Mouse (Mus musculus) heart, embryonic 10.5 days (tissue): ENCODE results near the gene Crybb2. TPM values are rescaled to one million over a fixed set of nuclear protein-coding genes. Genes with fewer than 3 reads are reported as not detected.

Source experiments
- DNase-seq: peaks from one replicate; pipeline ENCODE4 v3.0.0-alpha.2; 2017; ENCODE audit warnings: low spot score
- H3K27ac ChIP-seq: fragments of 300-500 bp; sonication (generic); 2 replicates; pipeline ENCODE4 v1.5.1; 2016; ENCODE audit warnings: mild to moderate bottlenecking
- H3K27me3 ChIP-seq: fragments of 300-500 bp; sonication (generic); 2 replicates; pipeline ENCODE4 v1.6.1; 2016; ENCODE audit warnings: mild to moderate bottlenecking; ENCODE audit not compliant: poor library complexity, insufficient read depth, severe bottlenecking
- H3K36me3 ChIP-seq: fragments of 300-500 bp; sonication (generic); 2 replicates; pipeline ENCODE4 v1.6.1; 2016; ENCODE audit warnings: mild to moderate bottlenecking, moderate library complexity
- H3K4me1 ChIP-seq: fragments of 300-500 bp; sonication (generic); 2 replicates; pipeline ENCODE4 v1.6.1; 2016; ENCODE audit warnings: mild to moderate bottlenecking
- H3K4me3 ChIP-seq: fragments of 300-500 bp; sonication (generic); 2 replicates; pipeline ENCODE4 v1.5.1; 2016; ENCODE audit warnings: mild to moderate bottlenecking, moderate library complexity
- H3K9me3 ChIP-seq: fragments of 300-500 bp; sonication (generic); 2 replicates; pipeline ENCODE4 v1.6.1; 2016; ENCODE audit warnings: mild to moderate bottlenecking, moderate library complexity
- WGBS: fragments of 180-500 bp; shearing (Covaris S2); methylation state at CpG from one replicate; pipeline ENCODE4 v1.1.7; 2016; 5-methylcytosine and 5-hydroxymethylcytosine counted together
- polyA plus RNA-seq: library from polyadenylated mRNA; unstranded; fragments of >200 nt; fragmentation: Nextera tagmentation; extraction: Ambion mirVana; gene quantifications from 2 replicates; pipeline ENCODE4 v1.2.1, GENCODE M21; 2016

Crybb2 gene
- polyA plus RNA-seq, 1 experiment from 2014 or later, result not detected

- Histone ChIP-seq H3K4me1 (peaks cover 26% of the 10 kb centered on the region), H3K4me3 (no peak overlapping the region), H3K36me3 (no peaks in the 10 kb centered on the region), H3K27ac (no peak overlapping the region), H3K27me3 (no peaks in the 10 kb centered on the region), H3K9me3 (peaks cover 6% of the 10 kb centered on the region; the same call in 1 of the 2 replicates)
- 86% methylated on average over 8 of the region's 8 CpGs for WGBS
- no peak for DNase-seq
Measured at GRCm38 (mm10) chr5:113043531-113043930, 26.4 kb downstream of the Crybb2 start.

DNA sequence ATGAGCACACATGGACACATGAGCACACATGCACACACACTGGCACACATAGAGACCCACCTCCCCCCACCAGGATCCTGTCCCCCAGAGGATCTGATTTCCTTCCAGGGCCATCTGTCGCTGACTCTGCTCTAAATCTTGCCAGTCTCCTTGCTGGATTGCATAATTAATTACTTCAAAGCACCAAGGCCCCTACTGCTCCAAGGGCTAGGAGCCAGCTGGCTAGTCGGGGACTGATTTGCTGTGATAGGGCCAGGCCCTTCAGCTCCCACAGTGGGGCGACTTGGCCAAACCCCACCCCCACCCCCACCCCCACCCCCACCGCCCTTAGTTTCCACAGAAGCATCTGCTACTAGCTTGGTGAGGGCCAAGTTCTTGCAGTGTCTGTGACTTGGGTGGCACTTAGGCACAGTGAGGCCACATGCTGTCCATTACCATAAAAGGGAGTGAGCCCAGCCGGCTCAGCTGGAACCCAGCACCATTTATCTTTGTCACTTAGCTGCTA lies 28.3 kb downstream of the Crybb2 start:
- Histone ChIP-seq H3K4me1 (peaks cover 26% of the 10 kb centered on the region), H3K9me3 (peaks cover 3% of the 10 kb centered on the region; the same call in 1 of the 2 replicates), H3K36me3 (no peaks in the 10 kb centered on the region), H3K4me3 (no peak overlapping the region), H3K27ac (peak overlapping the region; percentile 73; the same call in 1 of the 2 replicates), H3K27me3 (no peaks in the 10 kb centered on the region)
- 8% methylated on average over 5 of the region's 5 CpGs for WGBS
- DNase-seq, result no peak

GRCm38 (mm10) chr5:113040776-113041175 lies 29.1 kb downstream of the Crybb2 start:
- peaks cover 31% of the 10 kb centered on the region for H3K4me1 ChIP-seq
- DNase-seq, result no peak

DNA sequence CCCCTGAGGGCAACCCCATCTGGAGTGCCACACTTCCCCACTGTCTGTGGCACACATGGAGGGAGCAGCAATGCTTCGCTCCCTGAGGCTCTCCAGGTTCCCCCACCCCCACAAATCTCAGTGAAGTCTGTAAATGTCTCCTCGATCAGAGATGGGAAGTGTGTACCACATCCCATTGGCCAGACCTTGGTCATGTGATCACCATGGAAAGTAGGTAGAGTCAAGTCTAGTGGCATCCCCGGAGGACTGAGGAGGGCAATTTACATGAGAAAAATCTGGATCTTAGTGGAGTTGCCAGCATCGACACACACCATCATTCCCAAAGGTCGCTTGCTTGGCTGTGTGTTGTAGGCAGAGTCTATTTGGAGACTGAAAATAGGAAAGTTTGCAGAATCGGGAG lies 31.3 kb downstream of the Crybb2 start:
- WGBS, result 89% methylated on average over 6 of the region's 6 CpGs
- peaks cover 39% of the 10 kb centered on the region for H3K4me1 ChIP-seq
- H3K27me3 ChIP-seq, result no peaks in the 10 kb centered on the region
- DNase-seq, result no peak
- peaks cover 3% of the 10 kb centered on the region; the same call in 1 of the 2 replicates for H3K9me3 ChIP-seq
- no peak overlapping the region for H3K27ac ChIP-seq
- no peak overlapping the region for H3K4me3 ChIP-seq
- no peaks in the 10 kb centered on the region for H3K36me3 ChIP-seq

More at GRCm38 (mm10) chr5:113040776-113041175, 29.1 kb downstream of the Crybb2 start:
- no peaks in the 10 kb centered on the region for H3K36me3 ChIP-seq
- WGBS, result 43% methylated on average over 6 of the region's 6 CpGs
- peak overlapping the region; percentile 73 for H3K27ac ChIP-seq
- no peak overlapping the region for H3K4me3 ChIP-seq
- H3K27me3 ChIP-seq, result no peaks in the 10 kb centered on the region
- H3K9me3 ChIP-seq, result peaks cover 3% of the 10 kb centered on the region; the same call in 1 of the 2 replicates

DNA sequence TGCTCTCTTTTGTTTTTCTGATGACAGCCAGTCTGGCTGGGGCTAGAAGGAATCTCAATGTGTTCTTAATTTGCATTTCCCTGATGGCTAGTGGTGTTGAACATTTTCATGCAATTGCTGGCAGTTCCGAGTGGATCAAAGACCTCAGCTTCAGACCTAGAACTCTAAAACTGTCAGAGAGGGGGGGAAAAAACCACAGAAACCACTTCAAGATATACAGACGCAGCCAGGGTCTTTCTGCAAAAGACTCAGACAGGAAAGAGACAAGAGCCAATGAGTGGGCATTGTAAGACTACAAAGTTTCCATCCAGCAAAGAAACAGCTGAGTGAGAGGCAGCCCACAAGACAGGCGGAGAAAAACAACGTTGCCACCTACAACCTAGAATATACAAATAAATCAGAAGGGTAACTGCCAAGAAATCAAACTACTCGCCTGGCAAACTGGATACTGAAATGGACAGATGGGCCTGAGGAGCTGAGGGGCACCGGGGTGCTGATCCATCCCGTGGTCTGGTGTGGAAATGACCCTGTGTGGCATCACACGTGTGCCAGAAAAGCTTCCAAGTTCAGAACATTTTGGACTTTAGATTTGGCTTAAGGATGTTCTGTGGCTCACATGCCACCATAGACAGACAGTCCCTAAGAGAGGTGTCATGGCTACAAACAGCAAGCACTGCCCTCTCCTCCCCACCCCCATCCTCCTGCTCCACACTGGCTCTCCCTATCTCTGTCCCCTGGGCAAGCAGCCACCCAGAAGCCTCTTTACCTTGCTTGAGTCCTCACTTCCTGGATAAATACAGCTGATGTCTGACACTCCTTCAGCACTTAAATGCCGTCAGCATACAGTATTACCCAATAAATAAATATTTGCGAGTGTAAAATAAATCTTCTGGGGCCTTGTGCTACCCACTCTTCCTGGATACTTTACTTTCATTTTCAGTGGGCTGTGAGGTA lies 34.5 kb downstream of the Crybb2 start:
- Histone ChIP-seq H3K4me3 (no peak overlapping the region), H3K9me3 (peaks cover 3% of the 10 kb centered on the region; the same call in 1 of the 2 replicates), H3K27ac (no peak overlapping the region), H3K4me1 (peaks cover 15% of the 10 kb centered on the region), H3K27me3 (0 out of 2 replicates have a peak, but pooled peaks cover 7% of the 10 kb centered on the region), H3K36me3 (no peaks in the 10 kb centered on the region)
- DNase-seq, result no peak
- WGBS, result 60% methylated on average over 10 of the region's 10 CpGs

DNA sequence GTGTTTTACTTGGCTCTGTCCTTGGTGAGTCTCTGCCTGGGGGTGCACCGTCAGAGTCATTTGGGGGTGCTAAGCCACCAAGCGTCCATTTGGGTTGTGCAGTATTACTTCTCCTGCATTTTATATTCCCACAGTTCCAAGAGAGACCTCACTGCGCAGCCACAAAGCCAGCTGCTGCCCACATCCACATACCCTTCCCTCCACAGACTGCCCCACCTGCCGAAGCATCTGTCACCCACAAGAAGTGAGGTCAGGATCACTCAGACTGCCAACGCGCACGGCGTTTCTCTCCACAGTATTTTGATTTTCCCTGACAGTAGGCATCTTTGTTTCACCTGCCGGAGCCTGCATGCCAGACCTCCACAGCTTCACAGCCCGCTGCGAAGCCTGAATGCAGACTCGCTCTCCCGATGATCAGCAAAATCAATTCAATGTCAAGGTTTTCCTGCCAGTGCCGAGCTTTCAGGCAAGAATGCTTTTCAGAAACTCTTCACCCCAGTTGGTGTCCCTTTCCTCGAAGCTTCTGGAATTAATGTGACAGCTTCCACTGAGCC lies 38.6 kb downstream of the Crybb2 start:
- H3K9me3 ChIP-seq, result no peaks in the 10 kb centered on the region
- no peak overlapping the region for H3K27ac ChIP-seq
- DNase-seq, result no peak
- peaks cover 12% of the 10 kb centered on the region for H3K4me1 ChIP-seq
- WGBS, result 75% methylated on average over 15 of the region's 15 CpGs
- H3K36me3 ChIP-seq, result no peaks in the 10 kb centered on the region
- H3K27me3 ChIP-seq, result 0 out of 2 replicates have a peak, but pooled peaks cover 7% of the 10 kb centered on the region
- H3K4me3 ChIP-seq, result no peak overlapping the region

DNA sequence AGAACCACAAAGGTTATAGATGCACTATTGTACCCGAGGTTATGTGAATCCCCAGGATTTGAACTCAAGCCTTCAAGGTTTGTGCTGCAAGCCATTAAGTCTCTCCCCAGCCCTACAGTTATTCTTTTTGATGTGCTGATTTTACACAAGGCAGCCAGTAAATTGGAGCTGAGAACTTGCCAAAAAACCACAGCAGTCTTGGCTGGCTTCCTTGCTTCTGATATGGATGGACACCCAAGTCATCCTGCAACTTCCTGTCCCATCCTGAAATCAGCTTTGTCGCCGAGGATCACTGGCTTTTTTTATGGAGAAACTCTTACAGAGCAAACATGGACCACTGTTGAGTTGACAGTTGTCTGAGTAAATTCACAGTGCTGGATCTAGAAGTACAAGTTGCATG lies 39.8 kb downstream of the Crybb2 start:
- Histone ChIP-seq H3K9me3 (no peaks in the 10 kb centered on the region), H3K27me3 (0 out of 2 replicates have a peak, but pooled peaks cover 7% of the 10 kb centered on the region), H3K4me3 (no peak overlapping the region), H3K36me3 (no peaks in the 10 kb centered on the region), H3K27ac (no peak overlapping the region), H3K4me1 (peaks cover under 1% of the 10 kb centered on the region; the same call in 1 of the 2 replicates)
- DNase-seq, result no peak
- WGBS, result 66% methylated on average over 3 of the region's 3 CpGs

GRCm38 (mm10) chr5:113026706-113027105 lies 43.2 kb downstream of the Crybb2 start:
- H3K27me3 ChIP-seq, result 0 out of 2 replicates have a peak, but pooled peaks cover 5% of the 10 kb centered on the region
- WGBS, result 78% methylated on average over 5 of the region's 5 CpGs
- no peak overlapping the region for H3K27ac ChIP-seq
- peaks cover 12% of the 10 kb centered on the region for H3K4me1 ChIP-seq
- H3K9me3 ChIP-seq, result no peaks in the 10 kb centered on the region
- DNase-seq, result no peak
- no peak overlapping the region for H3K4me3 ChIP-seq
- no peaks in the 10 kb centered on the region for H3K36me3 ChIP-seq

DNA sequence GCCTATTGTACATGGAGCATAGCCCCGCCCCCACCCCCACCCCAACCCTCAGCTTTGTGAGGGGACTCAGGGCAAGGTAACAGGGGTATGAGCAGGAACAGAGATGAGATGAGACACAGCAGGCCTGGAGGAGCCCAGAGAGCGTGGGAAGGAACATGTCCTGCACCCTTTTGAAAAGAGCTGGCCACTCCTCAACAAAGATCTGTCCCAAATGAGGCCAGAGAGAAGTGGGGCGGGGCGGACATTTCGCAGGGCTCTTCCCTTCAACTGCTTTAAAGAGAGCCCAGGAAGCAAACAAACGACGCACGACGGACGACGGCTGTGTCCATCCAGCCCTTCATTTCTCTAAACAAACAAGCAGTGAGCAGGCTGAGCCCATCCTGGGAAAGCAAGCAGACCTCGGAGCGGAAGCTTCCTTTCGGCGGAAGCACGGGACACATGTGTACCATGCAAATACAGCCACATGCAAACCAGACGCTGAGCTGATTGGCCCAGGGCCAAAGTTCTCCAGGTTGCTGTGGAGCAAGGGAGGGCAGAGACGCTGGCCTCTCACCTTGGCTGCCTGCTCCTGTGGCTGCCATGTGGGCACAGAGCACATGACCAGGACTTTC lies 45.7 kb downstream of the Crybb2 start:
- WGBS, result 52% methylated on average over 18 of the region's 18 CpGs
- Histone ChIP-seq H3K4me3 (peak overlapping the region; percentile 19; the same call in 1 of the 2 replicates), H3K27ac (peak overlapping the region; percentile 49)

GRCm38 (mm10) chr5:113018190-113018589 lies 51.7 kb downstream of the Crybb2 start:
- WGBS, result 51% methylated on average over 8 of the region's 8 CpGs
- Histone ChIP-seq H3K27ac (peak overlapping the region; percentile 44), H3K4me1 (peaks cover 50% of the 10 kb centered on the region), H3K9me3 (no peaks in the 10 kb centered on the region), H3K27me3 (0 out of 2 replicates have a peak, but pooled peaks cover 3% of the 10 kb centered on the region), H3K36me3 (no peaks in the 10 kb centered on the region), H3K4me3 (no peak overlapping the region)
- no peak for DNase-seq

More for the DNA sequence above, 45.7 kb downstream of the Crybb2 start:
- Histone ChIP-seq H3K36me3 (no peaks in the 10 kb centered on the region), H3K9me3 (no peaks in the 10 kb centered on the region), H3K27me3 (no peaks in the 10 kb centered on the region), H3K4me1 (peaks cover 18% of the 10 kb centered on the region)
- no peak for DNase-seq

DNA sequence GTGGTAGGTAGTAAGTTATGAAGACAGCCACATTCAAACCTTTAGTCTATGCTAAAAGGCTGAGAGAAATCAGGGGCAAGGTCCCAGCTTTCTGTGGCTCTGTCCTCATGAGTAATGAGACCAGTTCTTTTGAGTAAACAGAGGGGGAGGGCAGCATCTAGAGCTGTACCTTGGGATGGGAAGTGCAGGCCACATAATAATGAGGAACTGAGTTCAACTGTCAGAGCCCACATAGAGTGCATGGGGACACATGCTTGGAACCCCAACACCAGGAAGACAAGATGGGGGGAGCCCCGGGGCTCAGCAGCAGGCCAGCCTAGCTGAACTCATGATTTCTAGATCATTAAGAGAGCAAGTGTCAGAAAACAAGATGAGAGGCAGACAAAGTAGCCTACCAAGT lies 52.9 kb downstream of the Crybb2 start:
- no peak for DNase-seq
- Histone ChIP-seq H3K27me3 (0 out of 2 replicates have a peak, but pooled peaks cover 3% of the 10 kb centered on the region), H3K9me3 (no peaks in the 10 kb centered on the region), H3K4me1 (peaks cover 51% of the 10 kb centered on the region), H3K27ac (no peak overlapping the region), H3K4me3 (no peak overlapping the region), H3K36me3 (peaks cover 4% of the 10 kb centered on the region; the same call in 1 of the 2 replicates)
- 67% methylated on average over 1 of the region's 1 CpGs for WGBS

DNA sequence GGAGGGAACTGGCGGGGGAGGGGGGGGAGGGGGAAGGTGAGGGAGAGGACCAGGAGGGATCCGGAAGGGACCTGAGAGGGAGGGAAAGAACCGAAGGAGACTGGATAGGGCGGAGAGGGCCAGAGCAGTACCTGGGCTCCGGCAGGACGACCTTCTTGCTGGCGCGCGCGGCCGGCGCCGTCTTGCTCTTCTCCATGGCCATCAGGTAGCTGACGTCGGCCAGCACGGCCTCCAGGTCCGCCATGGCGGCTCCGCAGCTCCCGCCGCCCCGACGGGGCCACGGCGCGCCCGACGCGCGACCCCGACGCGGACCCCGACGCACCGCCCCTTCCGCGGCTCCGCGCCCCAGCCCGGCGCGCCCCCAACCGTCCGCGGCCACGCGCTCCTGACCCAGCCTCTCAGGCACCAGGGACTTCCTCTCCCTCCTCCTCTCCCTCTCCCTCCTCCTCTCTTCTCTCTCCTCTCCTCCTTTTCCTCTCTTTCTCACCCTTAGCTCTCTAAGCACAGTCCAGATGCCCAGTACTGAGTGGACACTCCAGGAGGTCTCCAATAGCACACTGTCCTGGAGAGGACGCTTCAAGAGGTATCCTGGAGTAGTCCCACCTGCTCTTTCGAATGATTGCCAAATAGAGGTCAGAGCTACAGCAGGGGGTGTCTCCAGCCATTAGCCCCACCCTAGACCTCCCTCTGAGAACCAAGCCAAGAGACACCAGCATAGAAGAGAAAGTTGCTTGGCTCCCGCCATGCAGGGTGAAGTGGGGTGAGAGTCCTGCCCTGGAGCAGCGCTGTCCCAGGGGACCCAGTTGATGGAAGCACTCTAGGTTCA lies 54.5 kb downstream of the Crybb2 start, which contains the start of gene Grk3:
Gene Grk3 (minus strand): TSS at position 556 of the 826 bp plus-strand sequence.
- H3K27me3 ChIP-seq, result 0 out of 2 replicates have a peak, but pooled peaks cover 3% of the 10 kb centered on the region
- DNase-seq, result no peak
- peak within 1 kb of the TSS; percentile 74 for H3K4me3 ChIP-seq
- H3K9me3 ChIP-seq, result no peaks in the 10 kb centered on the region
- peak within 1 kb of the TSS; percentile 90 for H3K27ac ChIP-seq
- H3K36me3 ChIP-seq, result peaks cover 4% of the 10 kb centered on the region; the same call in 1 of the 2 replicates
- 5% methylated on average over 30 of the region's 52 CpGs for WGBS
- H3K4me1 ChIP-seq, result peaks cover 49% of the 10 kb centered on the region
